Mouse (Mus musculus) olfactory bulb, adult 2 months (tissue): Measurements from ENCODE around the gene Cyp4f14.

Experiments
- CTCF ChIP-seq: fragments of 200-500 bp; IDR thresholded peaks from 2 replicates; pipeline ENCODE4 v1.5.1; 2012; ENCODE audit warnings: low read depth, mild to moderate bottlenecking, low read length, moderate library complexity; ENCODE audit not compliant: insufficient read depth
- POLR2A ChIP-seq: fragments of 200-500 bp; IDR thresholded peaks from 2 replicates; pipeline ENCODE4 v1.6.1; 2012; ENCODE audit warnings: mild to moderate bottlenecking, low read depth, low read length, moderate library complexity; ENCODE audit not compliant: insufficient read depth

DNA sequence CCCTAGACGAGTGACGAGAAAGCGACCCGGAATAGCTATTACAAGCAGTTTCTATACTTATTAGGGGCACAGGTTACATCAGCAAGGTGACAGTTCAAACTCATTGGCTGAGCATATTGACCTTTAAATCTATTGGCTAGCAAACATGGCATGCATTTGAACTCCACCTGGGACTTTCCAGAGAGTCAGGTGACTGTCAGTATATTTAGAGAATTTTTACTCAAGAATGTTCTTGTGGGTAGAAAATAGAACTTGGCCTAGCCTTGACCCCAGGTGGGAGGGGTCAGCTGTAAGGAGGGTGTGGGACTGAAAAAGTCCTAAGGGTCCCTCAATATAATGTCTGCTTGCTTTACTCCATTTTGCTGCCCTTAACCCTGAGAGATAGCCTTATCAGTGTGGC, 21.7 kb downstream of the Cyp4f14 start:
- TF ChIP-seq POLR2A = no peak
- no peak for TF ChIP-seq CTCF
